Mouse (Mus musculus) layer of hippocampus, adult 8-10 months (tissue): Measurements from ENCODE around the gene Entpd8. TPM values are rescaled to one million over a fixed set of nuclear protein-coding genes. Genes with fewer than 3 reads are reported as not detected.

Experiments used
- DNase-seq, 2 experiments: peaks; one replicate each; pipeline ENCODE4 v3.0.0; 2022; ENCODE audit warnings: low spot score in 2 of 2
- total RNA-seq, 4 experiments: library from RNA; stranded (reverse); gene quantifications; 2 replicates each; pipeline ENCODE4 v1.2.4; 2022

The Entpd8 gene
- total RNA-seq, 4 experiments from 2014 or later, result not detected

- DNase-seq, result no peak
Observed at GRCm38 (mm10) chr2:25095109-25095850, 15.2 kb downstream of the Entpd8 start, which contains the start of gene Noxa1. Noxa1 (minus strand) TSS chr2:25095149.

- DNase-seq, result peak in 1 of 2 experiments; percentile 26
Observed at GRCm38 (mm10) chr2:25098005-25098615, 18.0 kb downstream of the Entpd8 start.

GRCm38 (mm10) chr2:25098956-25099355, 18.9 kb downstream of the Entpd8 start:
- DNase-seq, result peak in 1 of 2 experiments; percentile 46

GRCm38 (mm10) chr2:25099703-25100102, 19.6 kb downstream of the Entpd8 start:
- peak in 1 of 2 experiments; percentile 13 for DNase-seq

GRCm38 (mm10) chr2:25104122-25104521, 24.0 kb downstream of the Entpd8 start:
- no peak for DNase-seq

- no peak for DNase-seq
Observed at GRCm38 (mm10) chr2:25106045-25106444, 25.9 kb downstream of the Entpd8 start.

GRCm38 (mm10) chr2:25109487-25109886, 29.4 kb downstream of the Entpd8 start:
- DNase-seq, result no peak

GRCm38 (mm10) chr2:25110505-25111183, 30.5 kb downstream of the Entpd8 start:
- DNase-seq, result no peak

- DNase-seq, result no peak
Observed at GRCm38 (mm10) chr2:25111184-25111791, 31.2 kb downstream of the Entpd8 start.

GRCm38 (mm10) chr2:25114308-25114707, 34.2 kb downstream of the Entpd8 start:
- DNase-seq, result no peak

GRCm38 (mm10) chr2:25115442-25115841, 35.3 kb downstream of the Entpd8 start:
- DNase-seq, result no peak

- no peak for DNase-seq
Observed at GRCm38 (mm10) chr2:25120963-25121362, 40.9 kb downstream of the Entpd8 start.

GRCm38 (mm10) chr2:25122666-25123065, 42.6 kb downstream of the Entpd8 start:
- no peak for DNase-seq

- DNase-seq, result no peak
Observed at GRCm38 (mm10) chr2:25123527-25123926, 43.4 kb downstream of the Entpd8 start.

- no peak for DNase-seq
Observed at GRCm38 (mm10) chr2:25124411-25124810, 44.3 kb downstream of the Entpd8 start.

GRCm38 (mm10) chr2:25125146-25125545, 45.0 kb downstream of the Entpd8 start:
- DNase-seq, result no peak

GRCm38 (mm10) chr2:25126011-25127010, 46.2 kb downstream of the Entpd8 start:
- peak; percentile 17 to 31 for DNase-seq

- no peak for DNase-seq
Observed at GRCm38 (mm10) chr2:25127206-25127605, 47.1 kb downstream of the Entpd8 start.

GRCm38 (mm10) chr2:25128072-25128471, 48.0 kb downstream of the Entpd8 start:
- no peak for DNase-seq

- no peak for DNase-seq
Observed at GRCm38 (mm10) chr2:25131601-25132000, 51.5 kb downstream of the Entpd8 start.
